Mouse (Mus musculus): ENCODE results near the gene Bmp2. TPM values are rescaled to one million over a fixed set of nuclear protein-coding genes. Genes with fewer than 3 reads are reported as not detected.

Gene Bmp2
- polyA plus RNA-seq, 1 experiment from 2014 or later, result 0.88 TPM

DNA sequence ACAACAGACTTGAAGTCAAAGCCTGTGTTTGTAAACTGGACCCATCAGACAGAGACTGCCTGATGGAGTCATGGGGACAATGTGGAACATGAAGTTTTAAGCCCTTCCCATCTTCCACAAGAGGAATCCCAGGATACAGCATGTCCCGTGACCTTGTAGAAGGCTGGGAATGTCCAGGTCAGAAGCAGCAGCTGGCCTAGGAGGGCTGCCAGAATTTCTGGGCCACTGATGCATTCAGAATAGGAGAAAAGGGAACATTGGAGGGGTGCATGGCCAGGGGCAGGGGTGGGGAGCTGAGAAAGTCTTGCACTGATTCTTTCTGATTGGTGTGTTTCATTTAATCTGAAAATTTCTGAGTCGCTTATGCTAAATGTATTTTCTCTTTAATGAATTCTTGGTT is 29.8 kb upstream of the Bmp2 start:
- H3K27ac ChIP-seq (ENCODE audit: low read depth, low read length), result no peak overlapping the region
- H3K4me2 ChIP-seq (ENCODE audit: low read length), result no peak overlapping the region
- ATAC-seq (no peak), DNase-seq (ENCODE audit: low spot score) (no peak)
- H3K36me3 ChIP-seq (ENCODE audit: control insufficient read depth, insufficient read depth, low read length), result no peaks in the 10 kb centered on the region
- 91% methylated on average over 2 of the region's 2 CpGs for WGBS
- H3K9me3 ChIP-seq (replicated peaks; ENCODE audit: control insufficient read depth, low read length), result no peaks in the 10 kb centered on the region
- no peak overlapping the region for H3K9ac ChIP-seq (ENCODE audit: low read length)
- H3K4me1 ChIP-seq (ENCODE audit: control insufficient read depth, insufficient read depth, low read length), result no peaks in the 10 kb centered on the region
- H3K27me3 ChIP-seq (replicated peaks; ENCODE audit: control insufficient read depth, insufficient read depth, low read length), result no peaks in the 10 kb centered on the region
- H3K4me3 ChIP-seq (ENCODE audit: low read depth, low read length), result no peak overlapping the region

DNA sequence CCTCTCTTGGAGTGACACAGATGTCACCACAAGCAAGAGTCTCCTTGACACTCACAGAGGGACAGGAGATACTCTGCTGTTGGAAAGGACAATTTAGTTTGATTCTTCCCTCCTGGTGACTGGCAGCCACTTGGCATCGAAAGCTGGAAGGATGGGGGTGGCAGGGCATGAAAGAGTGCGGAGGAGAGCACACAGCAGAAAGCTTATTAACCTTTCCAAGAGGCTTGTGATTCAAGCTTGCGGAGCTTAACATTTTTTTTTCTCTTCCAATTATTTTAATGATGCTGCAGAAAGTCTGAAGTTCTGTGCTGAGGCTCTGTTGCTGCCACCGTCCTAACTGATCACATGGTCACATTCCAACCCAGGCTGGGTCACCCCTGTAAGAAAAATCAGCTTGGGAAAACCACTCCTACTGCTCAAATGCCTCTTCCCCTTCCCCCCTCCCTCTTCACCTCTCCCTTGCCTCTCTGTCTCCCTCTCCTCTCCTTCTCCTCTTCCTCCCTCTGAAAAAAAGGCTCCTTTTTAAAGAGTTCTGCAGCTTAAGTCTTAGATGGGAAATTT is 26.3 kb upstream of the Bmp2 start:
- peak; percentile 13 for DNase-seq (ENCODE audit: low spot score)
- WGBS, result 23% methylated on average over 4 of the region's 4 CpGs
- no peak overlapping the region for H3K4me3 ChIP-seq (ENCODE audit: low read depth, low read length)
- no peaks in the 10 kb centered on the region for H3K27me3 ChIP-seq (replicated peaks; ENCODE audit: control insufficient read depth, insufficient read depth, low read length)
- no peaks in the 10 kb centered on the region for H3K4me1 ChIP-seq (ENCODE audit: control insufficient read depth, insufficient read depth, low read length)
- H3K9ac ChIP-seq (ENCODE audit: low read length), result no peak overlapping the region
- no peaks in the 10 kb centered on the region for H3K9me3 ChIP-seq (replicated peaks; ENCODE audit: control insufficient read depth, low read length)
- no peak for ATAC-seq
- no peaks in the 10 kb centered on the region for H3K36me3 ChIP-seq (ENCODE audit: control insufficient read depth, insufficient read depth, low read length)
- no peak overlapping the region for H3K4me2 ChIP-seq (ENCODE audit: low read length)
- no peak overlapping the region for H3K27ac ChIP-seq (ENCODE audit: low read depth, low read length)

DNA sequence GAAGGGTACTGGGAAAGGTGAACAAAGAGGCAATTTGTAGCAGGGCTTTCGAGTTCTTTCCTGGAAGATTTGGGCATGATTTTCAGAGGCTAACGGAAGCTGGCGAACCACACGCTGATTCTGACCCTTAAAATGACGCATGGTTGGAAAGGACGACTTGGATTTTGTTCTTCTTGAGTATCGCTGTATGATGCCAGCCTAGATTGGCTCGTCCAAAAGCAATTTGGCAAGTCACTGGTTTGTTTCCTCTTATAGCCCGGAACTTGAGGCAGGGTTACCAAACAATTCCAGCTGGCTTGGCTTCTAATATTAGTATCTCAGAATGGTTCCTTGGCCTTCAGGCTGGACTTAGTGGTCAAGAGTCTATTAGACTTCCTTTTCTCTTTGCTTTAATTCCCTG is 22.6 kb upstream of the Bmp2 start:
- 93% methylated on average over 9 of the region's 9 CpGs for WGBS
- DNase-seq (ENCODE audit: low spot score) (no peak), ATAC-seq (no peak)
- H3K9me3 ChIP-seq (replicated peaks; ENCODE audit: control insufficient read depth, low read length), result no peaks in the 10 kb centered on the region
- H3K36me3 ChIP-seq (ENCODE audit: control insufficient read depth, insufficient read depth, low read length), result no peaks in the 10 kb centered on the region
- no peak overlapping the region for H3K4me3 ChIP-seq (ENCODE audit: low read depth, low read length)
- no peak overlapping the region for H3K4me2 ChIP-seq (ENCODE audit: low read length)
- H3K27ac ChIP-seq (ENCODE audit: low read depth, low read length), result no peak overlapping the region
- H3K27me3 ChIP-seq (replicated peaks; ENCODE audit: control insufficient read depth, insufficient read depth, low read length), result no peaks in the 10 kb centered on the region
- no peaks in the 10 kb centered on the region for H3K4me1 ChIP-seq (ENCODE audit: control insufficient read depth, insufficient read depth, low read length)
- no peak overlapping the region for H3K9ac ChIP-seq (ENCODE audit: low read length)

DNA sequence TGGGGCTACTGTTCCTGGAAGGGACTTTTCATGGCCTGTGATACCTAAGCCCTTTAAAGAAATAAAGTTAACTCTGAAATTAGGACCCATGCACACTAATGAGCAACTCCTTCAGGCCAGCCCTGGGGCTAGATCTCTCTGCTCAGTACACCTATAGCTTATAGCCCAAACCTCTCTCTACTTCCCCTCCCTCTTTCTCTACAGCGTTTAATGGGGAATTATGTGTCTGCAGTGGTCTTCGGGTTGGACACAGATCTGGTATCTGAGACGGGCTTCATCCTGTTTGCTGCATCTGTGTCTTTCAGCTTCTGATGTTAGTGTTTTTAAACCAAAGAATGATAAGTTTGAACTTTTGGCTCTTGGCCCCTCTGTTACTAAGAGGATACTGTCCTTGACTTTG is 18.9 kb upstream of the Bmp2 start:
- Histone ChIP-seq H3K27ac (ENCODE audit: low read depth, low read length) (no peak overlapping the region), H3K9ac (ENCODE audit: low read length) (no peak overlapping the region), H3K9me3 (replicated peaks; ENCODE audit: control insufficient read depth, low read length) (no peaks in the 10 kb centered on the region), H3K4me2 (ENCODE audit: low read length) (no peak overlapping the region), H3K4me3 (ENCODE audit: low read depth, low read length) (no peak overlapping the region), H3K36me3 (ENCODE audit: control insufficient read depth, insufficient read depth, low read length) (no peaks in the 10 kb centered on the region), H3K4me1 (ENCODE audit: control insufficient read depth, insufficient read depth, low read length) (no peaks in the 10 kb centered on the region), H3K27me3 (replicated peaks; ENCODE audit: control insufficient read depth, insufficient read depth, low read length) (no peaks in the 10 kb centered on the region)
- ATAC-seq (no peak), DNase-seq (ENCODE audit: low spot score) (no peak)
- WGBS, result 85% methylated on average over 3 of the region's 3 CpGs

DNA sequence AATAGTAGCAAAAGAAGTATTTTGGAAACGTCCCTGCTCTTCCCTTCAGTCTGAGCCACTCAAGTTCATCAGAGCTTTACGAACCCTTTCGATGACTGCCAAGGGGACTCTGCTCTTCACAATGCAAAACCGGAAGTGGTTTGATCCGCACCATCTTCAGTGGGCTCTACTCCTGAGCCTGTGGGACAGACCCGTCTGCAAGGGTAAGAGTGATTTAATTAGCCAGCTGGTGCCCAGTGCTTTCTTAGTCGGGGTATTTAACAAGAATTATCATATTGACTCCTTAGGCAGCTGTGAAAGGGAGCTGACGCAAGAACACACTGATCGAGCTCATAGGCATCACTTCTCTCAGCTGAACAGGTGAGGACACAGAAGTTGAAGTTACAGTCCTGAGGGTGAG is 16.5 kb upstream of the Bmp2 start:
- no peak overlapping the region for H3K4me3 ChIP-seq (ENCODE audit: low read depth, low read length)
- no peaks in the 10 kb centered on the region for H3K4me1 ChIP-seq (ENCODE audit: control insufficient read depth, insufficient read depth, low read length)
- 78% methylated on average over 9 of the region's 9 CpGs for WGBS
- H3K9ac ChIP-seq (ENCODE audit: low read length), result no peak overlapping the region
- H3K36me3 ChIP-seq (ENCODE audit: control insufficient read depth, insufficient read depth, low read length), result no peaks in the 10 kb centered on the region
- no peak overlapping the region for H3K4me2 ChIP-seq (ENCODE audit: low read length)
- no peaks in the 10 kb centered on the region for H3K27me3 ChIP-seq (replicated peaks; ENCODE audit: control insufficient read depth, insufficient read depth, low read length)
- ATAC-seq (no peak), DNase-seq (ENCODE audit: low spot score) (no peak)
- H3K27ac ChIP-seq (ENCODE audit: low read depth, low read length), result no peak overlapping the region
- H3K9me3 ChIP-seq (replicated peaks; ENCODE audit: control insufficient read depth, low read length), result no peaks in the 10 kb centered on the region

DNA sequence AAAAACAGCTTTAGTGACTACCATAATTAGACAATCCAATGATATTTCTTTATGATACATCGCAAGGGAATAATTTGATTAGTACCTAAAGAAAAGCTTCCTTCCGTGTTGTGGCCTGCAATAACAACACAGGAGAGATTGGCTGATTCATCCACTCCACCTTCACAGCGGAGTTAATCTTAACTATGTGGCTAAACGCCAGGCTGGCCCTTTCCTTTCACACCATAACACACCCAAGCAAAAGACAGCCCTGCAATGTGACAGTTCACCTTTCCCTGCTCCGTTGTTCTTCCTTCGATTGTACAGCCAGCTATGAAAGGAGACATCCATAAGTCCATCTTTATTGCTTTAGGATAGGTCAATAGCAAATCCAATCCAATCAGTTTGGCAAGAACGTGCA is 15.1 kb upstream of the Bmp2 start:
- H3K4me3 ChIP-seq (ENCODE audit: low read depth, low read length), result no peak overlapping the region
- DNase-seq (ENCODE audit: low spot score) (no peak), ATAC-seq (no peak)
- H3K4me2 ChIP-seq (ENCODE audit: low read length), result no peak overlapping the region
- H3K36me3 ChIP-seq (ENCODE audit: control insufficient read depth, insufficient read depth, low read length), result no peaks in the 10 kb centered on the region
- no peaks in the 10 kb centered on the region for H3K27me3 ChIP-seq (replicated peaks; ENCODE audit: control insufficient read depth, insufficient read depth, low read length)
- H3K4me1 ChIP-seq (ENCODE audit: control insufficient read depth, insufficient read depth, low read length), result no peaks in the 10 kb centered on the region
- no peak overlapping the region for H3K9ac ChIP-seq (ENCODE audit: low read length)
- H3K27ac ChIP-seq (ENCODE audit: low read depth, low read length), result no peak overlapping the region
- no peaks in the 10 kb centered on the region for H3K9me3 ChIP-seq (replicated peaks; ENCODE audit: control insufficient read depth, low read length)
- WGBS, result 85% methylated on average over 7 of the region's 7 CpGs

DNA sequence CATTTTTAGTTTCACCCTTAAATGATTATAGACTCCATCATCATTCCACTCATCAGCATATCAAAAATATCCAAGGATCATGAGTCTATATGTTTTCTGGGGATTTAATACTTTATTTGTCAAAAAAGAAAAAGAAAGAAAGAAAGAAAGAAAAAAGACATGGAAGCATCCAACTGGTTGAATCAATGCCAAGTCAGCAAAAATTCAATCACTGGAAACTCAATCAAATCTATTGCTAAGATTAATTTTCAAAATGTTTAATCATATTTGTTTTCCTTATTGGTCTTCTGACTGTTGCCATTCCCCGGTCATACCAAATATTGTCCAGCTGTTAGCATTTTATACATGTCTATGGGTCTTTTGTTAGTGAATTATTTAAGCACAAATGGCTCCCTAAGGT is 11.3 kb upstream of the Bmp2 start:
- no peak overlapping the region for H3K4me3 ChIP-seq (ENCODE audit: low read depth, low read length)
- no peak overlapping the region for H3K9ac ChIP-seq (ENCODE audit: low read length)
- DNase-seq (ENCODE audit: low spot score), result no peak
- no peaks in the 10 kb centered on the region for H3K4me1 ChIP-seq (ENCODE audit: control insufficient read depth, insufficient read depth, low read length)
- no peaks in the 10 kb centered on the region for H3K36me3 ChIP-seq (ENCODE audit: control insufficient read depth, insufficient read depth, low read length)
- H3K27ac ChIP-seq (ENCODE audit: low read depth, low read length), result no peak overlapping the region
- H3K27me3 ChIP-seq (replicated peaks; ENCODE audit: control insufficient read depth, insufficient read depth, low read length), result no peaks in the 10 kb centered on the region
- no peak for ATAC-seq
- H3K9me3 ChIP-seq (replicated peaks; ENCODE audit: control insufficient read depth, low read length), result no peaks in the 10 kb centered on the region
- H3K4me2 ChIP-seq (ENCODE audit: low read length), result no peak overlapping the region
- 23% methylated on average over 1 of the region's 1 CpGs for WGBS

DNA sequence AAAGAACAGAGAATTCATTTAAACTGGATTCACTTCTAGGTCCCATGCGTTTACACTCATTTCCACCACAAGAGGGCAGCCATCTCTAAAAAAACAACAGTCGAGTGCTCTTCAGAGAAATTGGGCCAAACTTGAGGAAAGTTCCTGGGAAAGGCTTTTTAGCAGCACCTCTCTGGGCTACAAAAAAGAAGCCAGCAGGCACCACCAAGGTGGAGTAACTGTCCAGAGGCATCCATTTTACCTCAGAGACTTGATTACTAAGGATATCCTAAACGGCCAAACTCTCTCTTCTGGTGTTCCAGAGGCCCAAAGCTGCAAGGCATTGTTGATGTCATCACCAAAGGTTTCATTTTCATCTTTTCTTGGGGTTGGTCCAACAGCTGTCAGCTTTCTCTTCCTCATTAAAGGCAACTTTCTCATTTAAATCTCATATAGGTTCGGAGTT is 1.7 kb upstream of the Bmp2 start:
- Histone ChIP-seq H3K9me3 (replicated peaks; ENCODE audit: control insufficient read depth, low read length) (no peaks in the 10 kb centered on the region), H3K9ac (ENCODE audit: low read length) (no peak overlapping the region), H3K27me3 (replicated peaks; ENCODE audit: control insufficient read depth, insufficient read depth, low read length) (peaks cover 45% of the 10 kb centered on the region), H3K27ac (ENCODE audit: low read depth, low read length) (no peak overlapping the region), H3K36me3 (ENCODE audit: control insufficient read depth, insufficient read depth, low read length) (no peaks in the 10 kb centered on the region), H3K4me3 (ENCODE audit: low read depth, low read length) (no peak overlapping the region), H3K4me2 (ENCODE audit: low read length) (no peak overlapping the region), H3K4me1 (ENCODE audit: control insufficient read depth, insufficient read depth, low read length) (peaks cover 9% of the 10 kb centered on the region)
- WGBS, result 30% methylated on average over 4 of the region's 4 CpGs
- ATAC-seq, result 0 out of 2 replicates have a peak, but pooled peaks have one; percentile 16
- peak; percentile 90 for DNase-seq (ENCODE audit: low spot score)

DNA sequence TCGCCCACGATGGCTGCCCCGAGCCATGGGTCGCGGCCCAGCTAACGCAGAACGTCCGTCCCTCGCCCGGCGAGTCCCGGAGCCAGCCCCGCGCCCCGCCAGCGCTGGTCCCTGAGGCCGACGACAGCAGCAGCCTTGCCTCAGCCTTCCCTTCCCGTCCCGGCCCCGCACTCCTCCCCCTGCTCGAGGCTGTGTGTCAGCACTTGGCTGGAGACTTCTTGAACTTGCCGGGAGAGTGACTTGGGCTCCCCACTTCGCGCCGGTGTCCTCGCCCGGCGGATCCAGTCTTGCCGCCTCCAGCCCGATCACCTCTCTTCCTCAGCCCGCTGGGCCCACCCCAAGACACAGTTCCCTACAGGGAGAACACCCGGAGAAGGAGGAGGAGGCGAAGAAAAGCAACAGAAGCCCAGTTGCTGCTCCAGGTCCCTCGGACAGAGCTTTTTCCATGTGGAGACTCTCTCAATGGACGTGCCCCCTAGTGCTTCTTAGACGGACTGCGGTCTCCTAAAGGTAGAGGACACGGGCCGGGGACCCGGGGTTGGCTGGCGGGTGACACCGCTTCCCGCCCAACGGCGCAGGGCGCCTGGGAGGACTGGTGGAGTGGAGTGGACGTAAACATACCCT is 995 bp downstream of the Bmp2 start:
- peak overlapping the region; percentile 97 for H3K4me2 ChIP-seq (ENCODE audit: low read length)
- no peak overlapping the region for H3K27ac ChIP-seq (ENCODE audit: low read depth, low read length)
- peak overlapping the region; percentile 59 for H3K9ac ChIP-seq (ENCODE audit: low read length)
- no peaks in the 10 kb centered on the region for H3K9me3 ChIP-seq (replicated peaks; ENCODE audit: control insufficient read depth, low read length)
- peaks cover 49% of the 10 kb centered on the region for H3K27me3 ChIP-seq (replicated peaks; ENCODE audit: control insufficient read depth, insufficient read depth, low read length)
- no peak for DNase-seq (ENCODE audit: low spot score)
- ATAC-seq, result peak; percentile 32
- peak overlapping the region; percentile 55 for H3K4me3 ChIP-seq (ENCODE audit: low read depth, low read length)
- no peaks in the 10 kb centered on the region for H3K36me3 ChIP-seq (ENCODE audit: control insufficient read depth, insufficient read depth, low read length)
- WGBS, result 2% methylated on average over 48 of the region's 48 CpGs
- H3K4me1 ChIP-seq (ENCODE audit: control insufficient read depth, insufficient read depth, low read length), result peaks cover 9% of the 10 kb centered on the region

All from forebrain, embryonic 14.5 days (tissue).